Mouse (Mus musculus): ENCODE measurements at regions not wholly inside any gene's neighbourhood (a gene's known extent, or its start where the extent isn't known, plus 50 kb on each side); places are given as distances from the start of the nearest gene placed in this dataset.
"Not testable (repeated sequence)": the region's sequence is repeated elsewhere in the genome, so short reads cannot be mapped to it uniquely, and the experiment has no call there.

- Histone ChIP-seq H3K9me3 (no peaks in the 10 kb centered on the region), H3K4me3 (no peak overlapping the region), H3K27me3 (ENCODE audit: poor library complexity, severe bottlenecking) (no peaks in the 10 kb centered on the region), H3K36me3 (replicated peaks) (no peaks in the 10 kb centered on the region), H3K4me1 (no peaks in the 10 kb centered on the region), H3K27ac (no peak overlapping the region)
- no peak for DNase-seq (ENCODE audit: extremely low spot score, low spot score)
- 61% methylated on average over 2 of the region's 2 CpGs for WGBS
Measured at GRCm38 (mm10) chr5:40177982-40178748, 422.9 kb upstream of the Hs3st1 start.

GRCm38 (mm10) chr5:40136740-40137285 is 381.5 kb upstream of the Hs3st1 start:
- no peaks in the 10 kb centered on the region for H3K4me1 ChIP-seq
- DNase-seq (ENCODE audit: extremely low spot score, low spot score): no peak
- no peaks in the 10 kb centered on the region for H3K9me3 ChIP-seq
- no peaks in the 10 kb centered on the region for H3K36me3 ChIP-seq (replicated peaks)
- no peak overlapping the region for H3K27ac ChIP-seq
- WGBS: 93% methylated on average over 3 of the region's 3 CpGs
- no peaks in the 10 kb centered on the region for H3K27me3 ChIP-seq (ENCODE audit: poor library complexity, severe bottlenecking)
- no peak overlapping the region for H3K4me3 ChIP-seq

- no peak for DNase-seq (ENCODE audit: extremely low spot score, low spot score)
- H3K4me3 ChIP-seq: no peak overlapping the region
- H3K27me3 ChIP-seq (ENCODE audit: poor library complexity, severe bottlenecking): no peaks in the 10 kb centered on the region
- WGBS: 65% methylated on average over 1 of the region's 1 CpGs
- H3K36me3 ChIP-seq (replicated peaks): no peaks in the 10 kb centered on the region
- no peak overlapping the region for H3K27ac ChIP-seq
- no peaks in the 10 kb centered on the region for H3K9me3 ChIP-seq
- H3K4me1 ChIP-seq: no peaks in the 10 kb centered on the region
Measured at GRCm38 (mm10) chr5:40124337-40124736, 369.1 kb upstream of the Hs3st1 start.

- Histone ChIP-seq H3K9me3 (no peaks in the 10 kb centered on the region), H3K36me3 (replicated peaks) (no peaks in the 10 kb centered on the region), H3K27me3 (ENCODE audit: poor library complexity, severe bottlenecking) (no peaks in the 10 kb centered on the region), H3K4me3 (no peak overlapping the region), H3K4me1 (no peaks in the 10 kb centered on the region), H3K27ac (no peak overlapping the region)
- no peak for DNase-seq (ENCODE audit: extremely low spot score, low spot score)
Measured at GRCm38 (mm10) chr5:40116849-40117248, 361.6 kb upstream of the Hs3st1 start.

- H3K36me3 ChIP-seq (replicated peaks); H3K27ac ChIP-seq; DNase-seq (ENCODE audit: extremely low spot score, low spot score); H3K4me1 ChIP-seq; H3K9me3 ChIP-seq; H3K4me3 ChIP-seq; H3K27me3 ChIP-seq (ENCODE audit: poor library complexity, severe bottlenecking): not testable (repeated sequence)
- 93% methylated on average over 5 of the region's 5 CpGs for WGBS
Measured at GRCm38 (mm10) chr5:40089576-40089975, 334.3 kb upstream of the Hs3st1 start.

GRCm38 (mm10) chr5:40045288-40045687 is 290.0 kb upstream of the Hs3st1 start:
- Histone ChIP-seq H3K4me3 (no peak overlapping the region), H3K9me3 (no peaks in the 10 kb centered on the region), H3K27ac (no peak overlapping the region), H3K4me1 (no peaks in the 10 kb centered on the region), H3K27me3 (ENCODE audit: poor library complexity, severe bottlenecking) (no peaks in the 10 kb centered on the region), H3K36me3 (replicated peaks) (no peaks in the 10 kb centered on the region)
- WGBS: 85% methylated on average over 5 of the region's 5 CpGs
- DNase-seq (ENCODE audit: extremely low spot score, low spot score): no peak

GRCm38 (mm10) chr5:40034452-40034851 is 279.2 kb upstream of the Hs3st1 start:
- no peaks in the 10 kb centered on the region for H3K9me3 ChIP-seq
- no peak overlapping the region for H3K27ac ChIP-seq

GRCm38 (mm10) chr5:40033686-40034085 is 278.4 kb upstream of the Hs3st1 start:
- H3K4me1 ChIP-seq: no peaks in the 10 kb centered on the region
- H3K36me3 ChIP-seq (replicated peaks): no peaks in the 10 kb centered on the region
- H3K27ac ChIP-seq: no peak overlapping the region
- no peak for DNase-seq (ENCODE audit: extremely low spot score, low spot score)
- H3K9me3 ChIP-seq: no peaks in the 10 kb centered on the region
- H3K4me3 ChIP-seq: no peak overlapping the region
- H3K27me3 ChIP-seq (ENCODE audit: poor library complexity, severe bottlenecking): no peaks in the 10 kb centered on the region
- 88% methylated on average over 2 of the region's 2 CpGs for WGBS

More at GRCm38 (mm10) chr5:40034452-40034851, 279.2 kb upstream of the Hs3st1 start:
- WGBS: 88% methylated on average over 5 of the region's 5 CpGs
- no peak for DNase-seq (ENCODE audit: extremely low spot score, low spot score)
- H3K36me3 ChIP-seq (replicated peaks): no peaks in the 10 kb centered on the region
- no peaks in the 10 kb centered on the region for H3K27me3 ChIP-seq (ENCODE audit: poor library complexity, severe bottlenecking)
- no peaks in the 10 kb centered on the region for H3K4me1 ChIP-seq
- H3K4me3 ChIP-seq: no peak overlapping the region

GRCm38 (mm10) chr5:40030261-40030660 is 275.0 kb upstream of the Hs3st1 start:
- Histone ChIP-seq H3K27ac (no peak overlapping the region), H3K4me1 (no peaks in the 10 kb centered on the region), H3K4me3 (no peak overlapping the region), H3K36me3 (replicated peaks) (no peaks in the 10 kb centered on the region), H3K9me3 (no peaks in the 10 kb centered on the region), H3K27me3 (ENCODE audit: poor library complexity, severe bottlenecking) (no peaks in the 10 kb centered on the region)
- WGBS: 90% methylated on average over 6 of the region's 6 CpGs
- DNase-seq (ENCODE audit: extremely low spot score, low spot score): no peak

- 90% methylated on average over 14 of the region's 14 CpGs for WGBS
- H3K27me3 ChIP-seq (ENCODE audit: poor library complexity, severe bottlenecking): no peaks in the 10 kb centered on the region
- DNase-seq (ENCODE audit: extremely low spot score, low spot score): no peak
- no peak overlapping the region for H3K4me3 ChIP-seq
- no peaks in the 10 kb centered on the region for H3K4me1 ChIP-seq
- H3K9me3 ChIP-seq: no peaks in the 10 kb centered on the region
- H3K36me3 ChIP-seq (replicated peaks): no peaks in the 10 kb centered on the region
- no peak overlapping the region for H3K27ac ChIP-seq
Measured at GRCm38 (mm10) chr5:40015946-40016345, 260.7 kb upstream of the Hs3st1 start.

GRCm38 (mm10) chr5:39988039-39988438 is 232.8 kb upstream of the Hs3st1 start:
- DNase-seq (ENCODE audit: extremely low spot score, low spot score): no peak

GRCm38 (mm10) chr5:39964371-39964770 is 209.1 kb upstream of the Hs3st1 start:
- Histone ChIP-seq H3K9me3 (no peaks in the 10 kb centered on the region), H3K4me3 (no peak overlapping the region)

More at GRCm38 (mm10) chr5:39988039-39988438, 232.8 kb upstream of the Hs3st1 start:
- 0% methylated on average over 1 of the region's 1 CpGs for WGBS
- no peaks in the 10 kb centered on the region for H3K36me3 ChIP-seq (replicated peaks)
- H3K9me3 ChIP-seq: no peaks in the 10 kb centered on the region
- no peak overlapping the region for H3K27ac ChIP-seq
- no peaks in the 10 kb centered on the region for H3K27me3 ChIP-seq (ENCODE audit: poor library complexity, severe bottlenecking)
- H3K4me1 ChIP-seq: peaks cover 12% of the 10 kb centered on the region
- H3K4me3 ChIP-seq: no peak overlapping the region

GRCm38 (mm10) chr5:39960981-39961380 is 205.7 kb upstream of the Hs3st1 start:
- DNase-seq (ENCODE audit: extremely low spot score, low spot score): peak; percentile 25
- 37% methylated on average over 4 of the region's 4 CpGs for WGBS

More at GRCm38 (mm10) chr5:39964371-39964770, 209.1 kb upstream of the Hs3st1 start:
- Histone ChIP-seq H3K27ac (no peak overlapping the region), H3K36me3 (replicated peaks) (no peaks in the 10 kb centered on the region), H3K4me1 (no peaks in the 10 kb centered on the region), H3K27me3 (ENCODE audit: poor library complexity, severe bottlenecking) (no peaks in the 10 kb centered on the region)
- DNase-seq (ENCODE audit: extremely low spot score, low spot score): no peak

More at GRCm38 (mm10) chr5:39960981-39961380, 205.7 kb upstream of the Hs3st1 start:
- Histone ChIP-seq H3K9me3 (no peaks in the 10 kb centered on the region), H3K27ac (no peak overlapping the region), H3K27me3 (ENCODE audit: poor library complexity, severe bottlenecking) (no peaks in the 10 kb centered on the region), H3K4me3 (no peak overlapping the region), H3K4me1 (no peaks in the 10 kb centered on the region), H3K36me3 (replicated peaks) (no peaks in the 10 kb centered on the region)

Data from forebrain, embryonic 10.5 days (tissue).